Mouse (Mus musculus) liver, embryonic 16.5 days (tissue): ENCODE measurements at regions not wholly inside any gene's neighbourhood (a gene's known extent, or its start where the extent isn't known, plus 50 kb on each side); places are given as distances from the start of the nearest gene placed in this dataset.
"Not testable (repeated sequence)": the region's sequence is repeated elsewhere in the genome, so short reads cannot be mapped to it uniquely, and the experiment has no call there.

Experiments
- ATAC-seq: fragments of 200-750 bp; cut with Nextera tagmentation; 2 replicates; pipeline ENCODE4 v1.8.0; 2017; ENCODE audit warnings: low read depth, mild to moderate bottlenecking, moderate number of reproducible peaks, moderate library complexity
- H3K27ac ChIP-seq: fragments of 300-500 bp; sonication (generic); 2 replicates; pipeline ENCODE4 v1.5.1; 2014; ENCODE audit warnings: mild to moderate bottlenecking, low read length
- H3K27me3 ChIP-seq: fragments of 300-500 bp; sonication (generic); 2 replicates; pipeline ENCODE4 v1.6.1; 2014; ENCODE audit warnings: low read depth, low read length, mixed read lengths; ENCODE audit not compliant: control insufficient read depth, insufficient read depth
- H3K36me3 ChIP-seq: fragments of 300-500 bp; sonication (generic); 2 replicates; pipeline ENCODE4 v1.6.1; 2014; ENCODE audit warnings: mild to moderate bottlenecking; ENCODE audit not compliant: control insufficient read depth, insufficient read depth
- H3K4me1 ChIP-seq: fragments of 300-500 bp; sonication (generic); 2 replicates; pipeline ENCODE4 v1.6.1; 2014; ENCODE audit warnings: low read depth, low read length, mixed read lengths; ENCODE audit not compliant: control insufficient read depth
- H3K4me2 ChIP-seq: fragments of 300-500 bp; sonication (generic); 2 replicates; pipeline ENCODE4 v1.6.1; 2014; ENCODE audit warnings: low read depth, low read length, mixed read lengths
- H3K4me3 ChIP-seq: fragments of 300-500 bp; sonication (generic); 2 replicates; pipeline ENCODE4 v1.5.1; 2014; ENCODE audit warnings: low read depth, mild to moderate bottlenecking, low read length
- H3K9ac ChIP-seq: fragments of 300-500 bp; sonication (generic); 2 replicates; pipeline ENCODE4 v1.6.1; 2014; ENCODE audit warnings: low read depth, low read length
- H3K9me3 ChIP-seq: fragments of 300-500 bp; sonication (generic); replicated peaks from 2 replicates; pipeline ENCODE4 v1.6.1; 2016; ENCODE audit warnings: low read length; ENCODE audit not compliant: control insufficient read depth
- WGBS: fragments of 180-500 bp; shearing (Covaris S2); extraction: QIAGEN DNeasy Blood & Tissue Kit; methylation state at CpG from one replicate; pipeline ENCODE4 v1.1.7; 2014; ENCODE audit not compliant: insufficient replicate concordance; 5-methylcytosine and 5-hydroxymethylcytosine counted together

- no peak overlapping the region for H3K4me2 ChIP-seq
- ATAC-seq = no peak
- no peaks in the 10 kb centered on the region for H3K27me3 ChIP-seq
- H3K9me3 ChIP-seq = no peaks in the 10 kb centered on the region
- no peak overlapping the region for H3K9ac ChIP-seq
- H3K4me1 ChIP-seq = no peaks in the 10 kb centered on the region; the same call in 1 of the 2 replicates
- no peak overlapping the region for H3K4me3 ChIP-seq
- no peaks in the 10 kb centered on the region for H3K36me3 ChIP-seq
- H3K27ac ChIP-seq = no peak overlapping the region
- WGBS = 64% methylated on average over 7 of the region's 7 CpGs
Measured at GRCm38 (mm10) chr10:96214285-96214684, 77.9 kb downstream of the Gm5426 start.

- WGBS = 72% methylated on average over 6 of the region's 6 CpGs
- Histone ChIP-seq H3K4me2 (no peak overlapping the region), H3K27me3 (no peaks in the 10 kb centered on the region), H3K9ac (no peak overlapping the region), H3K4me3 (no peak overlapping the region), H3K4me1 (no peaks in the 10 kb centered on the region; the same call in 1 of the 2 replicates), H3K36me3 (no peaks in the 10 kb centered on the region), H3K9me3 (no peaks in the 10 kb centered on the region), H3K27ac (no peak overlapping the region)
- no peak for ATAC-seq
Measured at GRCm38 (mm10) chr10:96214946-96215345, 78.5 kb downstream of the Gm5426 start.

GRCm38 (mm10) chr10:96220731-96221130 is 84.3 kb downstream of the Gm5426 start:
- H3K4me2 ChIP-seq = no peak overlapping the region
- no peak overlapping the region for H3K9ac ChIP-seq
- ATAC-seq = no peak
- H3K27ac ChIP-seq = no peak overlapping the region
- H3K9me3 ChIP-seq = no peaks in the 10 kb centered on the region
- H3K4me1 ChIP-seq = no peaks in the 10 kb centered on the region
- no peaks in the 10 kb centered on the region for H3K27me3 ChIP-seq
- H3K36me3 ChIP-seq = no peaks in the 10 kb centered on the region
- H3K4me3 ChIP-seq = no peak overlapping the region
- WGBS = 72% methylated on average over 4 of the region's 4 CpGs

GRCm38 (mm10) chr10:96230391-96230790 is 94.0 kb downstream of the Gm5426 start:
- Histone ChIP-seq H3K9me3 (no peaks in the 10 kb centered on the region), H3K4me1 (peaks cover 2% of the 10 kb centered on the region; the same call in 1 of the 2 replicates), H3K4me2 (no peak overlapping the region), H3K4me3 (no peak overlapping the region), H3K27ac (peak overlapping the region; percentile 63), H3K36me3 (no peaks in the 10 kb centered on the region), H3K27me3 (no peaks in the 10 kb centered on the region), H3K9ac (no peak overlapping the region)
- 48% methylated on average over 8 of the region's 8 CpGs for WGBS
- ATAC-seq = peak; percentile 80

- Histone ChIP-seq H3K27me3 (no peaks in the 10 kb centered on the region), H3K4me3 (no peak overlapping the region), H3K4me2 (no peak overlapping the region), H3K4me1 (peaks cover 2% of the 10 kb centered on the region; the same call in 1 of the 2 replicates), H3K36me3 (no peaks in the 10 kb centered on the region), H3K9me3 (no peaks in the 10 kb centered on the region), H3K27ac (peak overlapping the region; percentile 63), H3K9ac (no peak overlapping the region)
- WGBS = 63% methylated on average over 6 of the region's 6 CpGs
- ATAC-seq = no peak
Measured at GRCm38 (mm10) chr10:96231309-96231708, 94.9 kb downstream of the Gm5426 start.

- Histone ChIP-seq H3K4me2 (no peak overlapping the region; the same call in 1 of the 2 replicates), H3K9ac (no peak overlapping the region), H3K27ac (peak overlapping the region; percentile 76), H3K4me1 (peaks cover 2% of the 10 kb centered on the region; the same call in 1 of the 2 replicates), H3K4me3 (no peak overlapping the region), H3K27me3 (no peaks in the 10 kb centered on the region), H3K9me3 (no peaks in the 10 kb centered on the region), H3K36me3 (no peaks in the 10 kb centered on the region)
- WGBS = 37% methylated on average over 1 of the region's 1 CpGs
- peak; percentile 77 for ATAC-seq
Measured at GRCm38 (mm10) chr10:96232889-96233288, 96.5 kb downstream of the Gm5426 start.

GRCm38 (mm10) chr10:96234564-96235412 is 98.4 kb downstream of the Gm5426 start:
- 63% methylated on average over 10 of the region's 10 CpGs for WGBS
- no peak overlapping the region for H3K4me3 ChIP-seq
- H3K9me3 ChIP-seq = no peaks in the 10 kb centered on the region
- H3K4me1 ChIP-seq = peaks cover 2% of the 10 kb centered on the region; the same call in 1 of the 2 replicates
- no peaks in the 10 kb centered on the region for H3K36me3 ChIP-seq
- no peak for ATAC-seq
- no peak overlapping the region for H3K4me2 ChIP-seq
- H3K27me3 ChIP-seq = no peaks in the 10 kb centered on the region
- H3K27ac ChIP-seq = no peak overlapping the region
- H3K9ac ChIP-seq = no peak overlapping the region

GRCm38 (mm10) chr10:96236031-96236430 is 99.6 kb downstream of the Gm5426 start:
- not testable (repeated sequence) for H3K27ac ChIP-seq, H3K36me3 ChIP-seq, H3K4me1 ChIP-seq, ATAC-seq, H3K4me2 ChIP-seq, H3K9ac ChIP-seq, H3K27me3 ChIP-seq, H3K4me3 ChIP-seq, H3K9me3 ChIP-seq
- WGBS = 80% methylated on average over 4 of the region's 4 CpGs

GRCm38 (mm10) chr10:96236777-96237373 is 100.5 kb downstream of the Gm5426 start:
- H3K9ac ChIP-seq = no peak overlapping the region
- H3K36me3 ChIP-seq = no peaks in the 10 kb centered on the region
- 69% methylated on average over 6 of the region's 6 CpGs for WGBS
- H3K4me1 ChIP-seq = peaks cover 2% of the 10 kb centered on the region; the same call in 1 of the 2 replicates
- H3K27ac ChIP-seq = no peak overlapping the region
- ATAC-seq = no peak
- H3K27me3 ChIP-seq = no peaks in the 10 kb centered on the region
- H3K9me3 ChIP-seq = no peaks in the 10 kb centered on the region
- no peak overlapping the region for H3K4me2 ChIP-seq
- H3K4me3 ChIP-seq = no peak overlapping the region
